Mouse (Mus musculus) heart, embryonic 11.5 days (tissue): Measurements from ENCODE around the gene Arhgap25. TPM values are rescaled to one million over a fixed set of nuclear protein-coding genes. Genes with fewer than 3 reads are reported as not detected.
A peak's percentile ranks its signal among the peaks of the same experiment; 100 is the strongest.

Experiments
- ATAC-seq: fragments of 200-750 bp; cut with Nextera tagmentation; replicated peaks from 2 replicates; pipeline ENCODE4 v1.8.0; 2017; ENCODE audit warnings: moderate library complexity; ENCODE audit not compliant: insufficient number of reproducible peaks, low FRiP score, low TSS enrichment
- H3K27ac ChIP-seq: fragments of 300-500 bp; sonication (generic); 2 replicates; pipeline ENCODE4 v1.5.1; 2014; ENCODE audit warnings: mild to moderate bottlenecking, low read depth, low read length
- H3K27me3 ChIP-seq: fragments of 300-500 bp; sonication (generic); 2 replicates; pipeline ENCODE4 v1.6.1; 2014; ENCODE audit warnings: mild to moderate bottlenecking, low read length, mixed read lengths; ENCODE audit not compliant: control insufficient read depth, insufficient read depth
- H3K36me3 ChIP-seq: fragments of 300-500 bp; sonication (generic); 2 replicates; pipeline ENCODE4 v1.6.1; 2014; ENCODE audit warnings: mild to moderate bottlenecking, low read length, moderate library complexity, mixed read lengths; ENCODE audit not compliant: control insufficient read depth, insufficient read depth
- H3K4me1 ChIP-seq: fragments of 300-500 bp; sonication (generic); 2 replicates; pipeline ENCODE4 v1.6.1; 2014; ENCODE audit warnings: low read length; ENCODE audit not compliant: control insufficient read depth, insufficient read depth
- H3K4me2 ChIP-seq: fragments of 300-500 bp; sonication (generic); 2 replicates; pipeline ENCODE4 v1.6.1; 2014; ENCODE audit warnings: mild to moderate bottlenecking, moderate library complexity
- H3K4me3 ChIP-seq: fragments of 300-500 bp; sonication (generic); 2 replicates; pipeline ENCODE4 v1.5.1; 2014; ENCODE audit warnings: low read depth, low read length
- H3K9ac ChIP-seq: fragments of 300-500 bp; sonication (generic); 2 replicates; pipeline ENCODE4 v1.6.1; 2014; ENCODE audit warnings: mild to moderate bottlenecking, low read depth, low read length, moderate library complexity
- H3K9me3 ChIP-seq: fragments of 300-500 bp; sonication (generic); replicated peaks from 2 replicates; pipeline ENCODE4 v1.6.1; 2016; ENCODE audit warnings: low read length; ENCODE audit not compliant: control insufficient read depth
- WGBS: fragments of 180-500 bp; shearing (Covaris S2); extraction: QIAGEN DNeasy Blood & Tissue Kit; methylation state at CpG from one replicate; pipeline ENCODE4 v1.1.7; 2014; ENCODE audit not compliant: insufficient replicate concordance; 5-methylcytosine and 5-hydroxymethylcytosine counted together
- polyA plus RNA-seq: library from polyadenylated mRNA; unstranded; fragments of >200 nt; fragmentation: Nextera tagmentation; extraction: Ambion mirVana; gene quantifications from 2 replicates; pipeline ENCODE4 v1.2.1, GENCODE M21; 2014

Gene Arhgap25
- polyA plus RNA-seq, 1 experiment from 2014 or later: 1.6 TPM

GRCm38 (mm10) chr6:87520572-87520971 is 12.5 kb downstream of the Arhgap25 start:
- Histone ChIP-seq H3K27ac (no peak overlapping the region), H3K9ac (no peak overlapping the region), H3K4me1 (0 out of 2 replicates have a peak, but pooled peaks cover 3% of the 10 kb centered on the region), H3K9me3 (no peaks in the 10 kb centered on the region), H3K27me3 (peaks cover 5% of the 10 kb centered on the region; the same call in 1 of the 2 replicates), H3K4me3 (no peak overlapping the region), H3K4me2 (no peak overlapping the region), H3K36me3 (no peaks in the 10 kb centered on the region)
- 86% methylated on average over 8 of the region's 8 CpGs for WGBS
- ATAC-seq: no peak

DNA sequence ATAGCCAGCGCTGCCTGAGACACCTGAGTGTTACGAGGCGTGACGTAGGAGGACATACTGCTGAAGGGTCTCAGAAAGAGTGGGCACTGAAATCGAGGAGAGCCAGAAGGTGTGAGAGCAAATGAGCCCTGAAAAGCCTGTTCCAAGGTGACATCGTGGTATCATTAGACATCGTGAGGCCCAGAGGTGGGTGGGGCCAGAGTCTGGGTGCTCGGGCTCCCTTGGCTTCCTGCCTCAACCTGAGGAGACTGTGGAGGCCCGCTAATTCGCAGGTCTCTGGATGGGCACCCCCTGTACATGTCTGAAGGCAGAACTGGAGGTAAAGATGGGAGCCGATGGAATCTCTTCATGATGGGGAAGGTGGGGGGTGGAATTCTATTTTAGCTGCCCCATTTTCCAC is 13.2 kb downstream of the Arhgap25 start:
- Histone ChIP-seq H3K4me1 (0 out of 2 replicates have a peak, but pooled peaks cover 3% of the 10 kb centered on the region), H3K4me2 (no peak overlapping the region), H3K27me3 (peaks cover 5% of the 10 kb centered on the region; the same call in 1 of the 2 replicates), H3K9ac (0 out of 2 replicates have a peak overlapping the region, but pooled peaks have one; percentile 28), H3K4me3 (no peak overlapping the region), H3K36me3 (no peaks in the 10 kb centered on the region), H3K9me3 (no peaks in the 10 kb centered on the region), H3K27ac (no peak overlapping the region)
- 85% methylated on average over 11 of the region's 11 CpGs for WGBS
- ATAC-seq: no peak

DNA sequence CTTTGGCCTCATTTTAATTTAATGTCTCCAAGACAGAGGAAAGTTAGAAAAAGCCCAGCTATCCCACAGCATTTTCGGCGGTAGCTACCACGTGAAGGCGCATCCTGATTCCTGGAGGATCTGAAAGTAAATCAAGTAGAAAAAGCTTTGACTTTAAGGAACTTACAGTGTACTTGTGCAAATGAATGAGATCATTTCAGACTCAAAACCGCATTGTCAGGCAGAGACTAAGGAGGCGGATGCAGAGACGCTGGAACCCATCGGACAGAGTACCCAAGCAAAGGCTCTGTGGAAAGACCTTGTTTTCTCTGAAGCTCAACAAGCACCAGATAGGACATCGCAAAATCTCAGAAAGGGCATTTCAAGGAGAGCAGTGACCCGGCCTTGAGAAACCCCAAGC is 14.4 kb downstream of the Arhgap25 start:
- H3K9ac ChIP-seq: no peak overlapping the region
- H3K27ac ChIP-seq: no peak overlapping the region
- no peak overlapping the region for H3K4me3 ChIP-seq
- 93% methylated on average over 10 of the region's 10 CpGs for WGBS
- H3K4me2 ChIP-seq: no peak overlapping the region
- H3K27me3 ChIP-seq: peaks cover 5% of the 10 kb centered on the region; the same call in 1 of the 2 replicates
- H3K36me3 ChIP-seq: no peaks in the 10 kb centered on the region
- H3K4me1 ChIP-seq: no peaks in the 10 kb centered on the region
- no peak for ATAC-seq
- no peaks in the 10 kb centered on the region for H3K9me3 ChIP-seq

DNA sequence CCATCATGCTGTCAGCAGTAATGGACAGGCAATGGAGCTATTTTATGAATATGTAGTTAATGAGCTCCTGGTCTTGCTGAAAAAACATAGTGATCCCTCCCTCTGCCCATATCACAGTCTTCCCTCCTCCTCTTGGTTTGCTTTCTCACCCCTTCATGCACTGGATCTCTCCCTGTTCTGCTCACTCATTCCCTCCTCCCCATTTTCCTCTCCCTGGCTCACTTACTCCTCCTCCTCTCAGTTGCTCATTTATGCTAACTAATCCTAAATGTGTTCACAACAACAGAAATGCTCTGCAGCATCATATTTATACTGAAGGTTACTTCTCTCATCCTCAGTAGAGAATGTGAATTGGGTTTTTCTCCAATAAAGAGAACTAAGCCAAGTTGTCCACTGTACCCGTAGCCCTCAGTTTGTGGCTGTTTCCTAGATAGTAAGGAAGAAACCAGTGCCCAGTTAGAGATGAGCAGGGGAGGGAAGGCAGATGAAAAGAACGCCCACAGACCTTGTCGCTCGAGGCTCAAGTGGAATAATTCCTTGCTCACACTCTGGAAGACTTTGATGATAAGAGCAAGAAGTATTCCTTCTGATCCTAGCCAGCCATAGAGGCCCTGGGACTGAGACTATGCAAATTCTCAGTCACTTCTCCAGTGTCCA is 15.2 kb downstream of the Arhgap25 start:
- H3K4me1 ChIP-seq: no peaks in the 10 kb centered on the region
- no peak overlapping the region for H3K27ac ChIP-seq
- 65% methylated on average over 4 of the region's 4 CpGs for WGBS
- no peaks in the 10 kb centered on the region for H3K36me3 ChIP-seq
- H3K9me3 ChIP-seq: no peaks in the 10 kb centered on the region
- no peak overlapping the region for H3K4me3 ChIP-seq
- H3K27me3 ChIP-seq: peaks cover 2% of the 10 kb centered on the region; the same call in 1 of the 2 replicates
- ATAC-seq: no peak
- H3K9ac ChIP-seq: no peak overlapping the region
- H3K4me2 ChIP-seq: no peak overlapping the region

GRCm38 (mm10) chr6:87514321-87514720 is 18.7 kb downstream of the Arhgap25 start:
- no peaks in the 10 kb centered on the region for H3K4me1 ChIP-seq
- no peak overlapping the region for H3K9ac ChIP-seq
- H3K27me3 ChIP-seq: no peaks in the 10 kb centered on the region
- no peak overlapping the region for H3K4me3 ChIP-seq
- ATAC-seq: no peak
- H3K4me2 ChIP-seq: no peak overlapping the region
- H3K36me3 ChIP-seq: no peaks in the 10 kb centered on the region
- no peaks in the 10 kb centered on the region for H3K9me3 ChIP-seq
- no peak overlapping the region for H3K27ac ChIP-seq
- 72% methylated on average over 4 of the region's 4 CpGs for WGBS

- H3K27ac ChIP-seq: no peak overlapping the region
- no peak overlapping the region for H3K9ac ChIP-seq
- H3K4me2 ChIP-seq: no peak overlapping the region
- WGBS: 60% methylated on average over 12 of the region's 12 CpGs
- no peak overlapping the region for H3K4me3 ChIP-seq
- no peaks in the 10 kb centered on the region for H3K36me3 ChIP-seq
- H3K9me3 ChIP-seq: no peaks in the 10 kb centered on the region
- no peaks in the 10 kb centered on the region for H3K27me3 ChIP-seq
- no peak for ATAC-seq
- H3K4me1 ChIP-seq: no peaks in the 10 kb centered on the region
Observed at GRCm38 (mm10) chr6:87513046-87513767, 19.9 kb downstream of the Arhgap25 start.

DNA sequence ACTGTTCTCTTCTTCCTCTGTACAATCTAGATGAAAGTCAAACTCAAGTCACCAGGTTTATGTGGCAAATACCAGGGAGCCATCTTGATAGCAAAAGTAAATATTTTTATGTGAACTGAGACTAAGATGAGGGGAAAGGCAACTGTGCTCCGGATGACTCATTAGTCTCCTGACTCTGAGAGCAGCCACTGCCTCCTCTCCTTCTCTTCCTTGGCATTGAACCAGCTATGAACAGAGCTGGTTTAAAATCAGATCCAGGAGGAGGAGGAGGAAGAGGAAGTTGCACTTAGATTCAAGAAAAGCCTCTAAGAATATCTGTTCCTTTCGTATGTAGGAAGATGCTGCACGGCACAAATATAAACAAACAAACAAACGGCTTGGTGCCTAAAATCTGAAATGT is 22.1 kb downstream of the Arhgap25 start:
- 55% methylated on average over 4 of the region's 4 CpGs for WGBS
- H3K27ac ChIP-seq: no peak overlapping the region
- H3K4me2 ChIP-seq: no peak overlapping the region
- H3K36me3 ChIP-seq: no peaks in the 10 kb centered on the region
- no peaks in the 10 kb centered on the region for H3K4me1 ChIP-seq
- ATAC-seq: no peak
- H3K9ac ChIP-seq: no peak overlapping the region
- no peaks in the 10 kb centered on the region for H3K27me3 ChIP-seq
- H3K4me3 ChIP-seq: no peak overlapping the region
- H3K9me3 ChIP-seq: no peaks in the 10 kb centered on the region

- ATAC-seq: no peak
- H3K9me3 ChIP-seq: no peaks in the 10 kb centered on the region
- H3K4me1 ChIP-seq: no peaks in the 10 kb centered on the region
- 91% methylated on average over 2 of the region's 2 CpGs for WGBS
- H3K36me3 ChIP-seq: no peaks in the 10 kb centered on the region
- H3K27me3 ChIP-seq: no peaks in the 10 kb centered on the region
- H3K9ac ChIP-seq: no peak overlapping the region
- no peak overlapping the region for H3K4me2 ChIP-seq
- no peak overlapping the region for H3K4me3 ChIP-seq
- no peak overlapping the region for H3K27ac ChIP-seq
Observed at GRCm38 (mm10) chr6:87509806-87510205, 23.3 kb downstream of the Arhgap25 start.
